Mouse (Mus musculus) ovary, postnatal 14 days (tissue): Measurements from ENCODE around the gene Olfr1298.

Experiments used
- DNase-seq: peaks from one replicate; pipeline ENCODE4 v3.0.0; 2022; ENCODE audit warnings: low spot score

The Olfr1298 gene

DNA sequence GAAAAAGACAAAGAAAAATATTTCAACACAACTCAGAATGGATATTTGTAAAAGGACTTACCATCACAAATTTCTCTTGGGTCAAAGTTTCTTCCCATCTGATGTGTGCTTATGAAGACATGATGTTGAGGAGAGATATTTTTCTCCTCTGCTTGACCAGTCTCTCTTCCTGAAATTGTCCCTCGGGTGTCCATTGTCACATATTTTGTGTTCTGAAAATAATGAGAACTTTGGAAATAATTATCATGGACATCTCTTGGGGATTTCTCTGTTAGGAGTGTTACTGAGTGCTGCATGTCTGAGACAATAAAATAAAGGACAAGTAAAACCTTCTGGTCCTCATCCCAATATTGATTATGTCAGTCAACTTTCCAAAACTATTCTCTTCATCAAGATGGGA is at the start of gene Olfr1298:
Gene Olfr1298, minus strand, starts transcription at position 101 of the 400 bp plus-strand sequence.
- no peak for DNase-seq

DNA sequence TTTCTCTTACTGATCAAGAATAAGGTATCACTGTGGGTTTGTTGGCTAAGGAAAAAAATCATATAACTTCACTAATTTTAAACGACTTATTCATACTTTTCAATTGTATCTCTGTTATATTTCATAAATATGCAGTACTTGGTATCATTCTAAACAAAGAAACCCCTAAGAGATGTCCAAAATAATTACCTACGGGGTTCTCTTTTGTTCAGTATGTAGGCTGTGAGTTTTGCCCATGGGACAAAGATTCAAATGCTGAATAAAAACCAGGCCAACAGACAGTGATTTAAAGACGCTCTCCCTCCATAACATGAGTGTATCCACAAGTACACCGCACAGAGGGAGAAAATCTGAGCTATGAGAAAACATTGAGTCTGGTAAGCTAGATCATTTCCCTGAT is 12.1 kb upstream of the Olfr1298 start, which contains the start of gene Olfr1299:
Gene Olfr1299, plus strand, starts transcription at position 301 of the 400 bp plus-strand sequence.
- no peak for DNase-seq

DNA sequence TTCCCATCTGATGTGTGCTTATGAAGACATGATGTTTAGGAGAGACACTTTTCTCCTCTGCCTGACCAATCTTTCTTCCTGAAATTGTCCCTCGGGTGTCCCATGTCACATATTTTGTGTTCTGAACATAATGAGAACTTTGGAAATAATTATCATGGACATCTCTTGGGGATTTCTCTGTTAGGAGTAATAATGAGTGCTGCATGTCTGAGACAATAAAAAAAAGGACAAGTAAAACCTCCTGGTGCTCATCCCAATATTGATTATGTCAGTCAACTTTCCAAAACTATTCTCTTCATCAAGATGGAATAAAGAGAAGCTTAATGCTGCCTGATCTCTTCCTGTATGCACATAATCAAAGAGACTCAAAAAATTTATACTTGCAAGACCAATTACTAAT is 22.6 kb downstream of the Olfr1298 start, which contains the start of gene Olfr1297:
Gene Olfr1297, minus strand, starts transcription at position 101 of the 400 bp plus-strand sequence.
- no peak for DNase-seq
